Mouse (Mus musculus): Measurements from ENCODE around the gene Lgsn.

DNA sequence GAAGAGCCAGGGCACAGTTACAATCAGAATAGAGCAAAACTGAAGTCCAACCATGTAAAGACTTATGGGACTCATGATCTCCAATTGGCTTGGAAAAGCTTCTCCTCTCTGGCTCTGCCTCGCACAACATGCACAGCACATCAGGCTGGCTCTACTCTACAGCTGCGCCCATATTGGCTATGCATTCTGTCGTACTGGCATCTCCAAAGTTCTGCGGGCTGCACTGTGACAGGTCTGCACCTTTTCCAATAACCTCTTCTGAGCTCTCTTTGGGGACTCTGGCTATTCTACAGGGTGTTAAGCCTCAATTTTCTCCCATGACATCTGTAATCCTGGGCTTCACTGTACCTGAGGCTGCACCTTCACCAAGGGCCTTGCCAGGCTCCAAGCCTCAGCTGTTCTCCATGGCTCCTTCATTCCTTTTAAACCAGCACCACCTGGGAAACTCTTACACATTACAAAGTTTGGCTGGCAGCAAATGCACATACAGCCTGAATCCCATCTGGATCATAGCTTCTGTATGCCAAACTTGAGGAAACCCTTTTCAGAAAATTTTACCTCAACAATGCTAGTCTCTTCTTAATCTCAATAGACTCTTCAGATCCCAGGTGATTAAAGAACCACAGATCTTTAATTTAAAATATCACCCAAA, 44.5 kb downstream of the Lgsn start:
- no peak for TF ChIP-seq CTCF (IDR thresholded peaks at IDR 0.05; ENCODE audit: low read depth, low read length)
- TF ChIP-seq GATA1 (IDR thresholded peaks at IDR 0.05; ENCODE audit: borderline replicate concordance, low read length), result no peak

All from G1E (cell line).